Mouse (Mus musculus) urinary bladder, postnatal 14 days (tissue): ENCODE measurements at regions not wholly inside any gene's neighbourhood (a gene's known extent, or its start where the extent isn't known, plus 50 kb on each side); places are given as distances from the start of the nearest gene placed in this dataset.
A peak's percentile ranks its signal among the peaks of the same experiment; 100 is the strongest.

Experiments used
- DNase-seq: peaks from one replicate; pipeline ENCODE4 v3.0.0; 2021; ENCODE audit warnings: low spot score

DNA sequence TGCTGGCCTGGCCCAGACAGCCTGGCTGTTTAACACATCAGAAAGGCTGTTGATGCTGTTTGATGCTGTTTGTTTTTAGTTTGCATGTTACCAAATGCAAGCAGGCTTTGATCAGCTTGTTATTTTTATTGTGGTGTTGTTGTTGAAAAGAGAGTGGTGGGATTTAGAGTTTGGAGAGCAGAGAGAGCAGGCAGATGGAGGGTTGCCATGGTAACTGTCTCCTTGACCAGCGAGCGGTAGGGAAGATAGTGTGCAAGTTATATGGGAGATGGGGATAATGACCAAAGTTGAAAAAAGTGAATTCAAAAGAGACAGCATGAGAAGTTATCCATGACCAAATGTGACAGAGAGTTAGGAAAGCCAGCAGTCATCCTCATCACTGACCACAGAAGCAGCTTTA is 83.3 kb downstream of the Cmc2 start:
- DNase-seq, result no peak

DNA sequence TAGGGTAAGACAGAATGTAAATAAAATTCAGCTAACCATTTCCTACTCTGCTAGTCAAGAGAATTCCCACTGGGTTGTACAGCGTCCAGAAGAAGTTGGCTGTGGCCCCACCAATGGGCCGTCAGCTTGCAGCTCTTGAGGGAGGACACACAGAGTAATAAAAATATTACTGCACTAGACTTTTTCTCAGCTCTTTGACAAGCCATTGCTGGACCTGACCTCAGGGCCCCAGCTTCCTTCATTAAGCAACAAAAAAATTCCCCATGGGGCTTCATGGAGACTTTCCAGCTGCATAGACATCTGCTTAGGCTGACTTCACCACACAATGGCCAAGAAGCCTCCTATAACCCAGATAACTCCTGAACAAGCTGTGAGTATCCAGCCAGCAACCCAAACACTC is 89.1 kb downstream of the Cmc2 start:
- DNase-seq, result peak; percentile 28

- DNase-seq, result no peak
Measured at GRCm38 (mm10) chr8:116829631-116830030, 91.6 kb downstream of the Cmc2 start.

DNA sequence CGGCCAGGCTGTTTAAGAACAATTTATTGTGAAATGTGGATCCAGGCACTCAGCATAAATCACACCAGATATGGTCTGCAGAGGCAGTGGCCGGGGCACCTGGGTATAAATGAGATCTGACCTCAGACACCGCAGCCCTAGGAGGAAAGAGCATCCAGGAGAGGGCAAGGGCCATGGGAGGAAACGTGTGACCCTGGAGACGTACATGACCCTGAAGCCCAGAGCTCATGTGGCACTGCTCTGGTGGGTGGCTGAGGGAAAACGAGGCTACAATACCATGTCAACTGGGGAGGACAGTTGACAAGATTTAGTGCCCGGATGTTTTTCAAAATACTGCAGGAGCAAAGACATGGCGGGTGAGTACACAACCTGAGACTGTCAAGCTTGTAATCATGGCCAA is 93.0 kb downstream of the Cmc2 start:
- no peak for DNase-seq

GRCm38 (mm10) chr8:116827141-116827540 is 94.1 kb downstream of the Cmc2 start:
- DNase-seq, result no peak

DNA sequence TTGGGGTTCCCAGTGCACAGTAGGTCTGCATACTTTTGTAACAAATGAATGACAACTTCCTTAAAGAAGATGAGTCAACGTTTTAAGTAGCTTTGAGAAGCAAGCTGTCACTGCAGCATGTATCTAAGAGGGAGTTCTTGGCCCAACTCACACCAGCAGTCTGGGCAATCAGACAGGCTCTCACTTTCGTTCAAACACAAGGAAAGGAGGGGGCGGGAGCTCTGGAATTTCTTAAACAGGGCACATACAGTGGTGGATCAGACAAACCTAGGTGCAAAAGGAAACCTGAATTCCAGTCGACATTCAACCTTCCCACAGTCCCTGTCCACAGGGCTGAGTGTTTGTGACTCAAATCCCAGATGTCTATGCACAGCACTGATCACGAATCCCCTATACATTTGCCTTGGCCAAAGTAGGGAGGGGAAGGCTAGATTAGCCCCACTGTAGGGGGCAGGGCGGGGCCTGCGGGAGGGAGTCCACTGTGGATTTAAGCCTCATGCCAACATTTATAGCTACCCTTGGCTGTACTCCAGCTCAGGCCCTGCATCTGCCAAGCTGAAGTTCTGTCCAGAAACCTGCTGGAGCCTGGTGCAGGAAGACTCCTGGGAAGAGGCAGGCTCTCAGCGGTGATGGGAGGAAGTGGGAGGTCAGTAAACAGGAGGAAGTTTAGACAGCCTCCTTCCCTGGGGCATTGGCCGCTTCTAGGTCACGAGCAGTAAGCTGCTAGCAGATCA is 81.5 kb upstream of the Cdyl2 start:
- DNase-seq, result peak; percentile 65

DNA sequence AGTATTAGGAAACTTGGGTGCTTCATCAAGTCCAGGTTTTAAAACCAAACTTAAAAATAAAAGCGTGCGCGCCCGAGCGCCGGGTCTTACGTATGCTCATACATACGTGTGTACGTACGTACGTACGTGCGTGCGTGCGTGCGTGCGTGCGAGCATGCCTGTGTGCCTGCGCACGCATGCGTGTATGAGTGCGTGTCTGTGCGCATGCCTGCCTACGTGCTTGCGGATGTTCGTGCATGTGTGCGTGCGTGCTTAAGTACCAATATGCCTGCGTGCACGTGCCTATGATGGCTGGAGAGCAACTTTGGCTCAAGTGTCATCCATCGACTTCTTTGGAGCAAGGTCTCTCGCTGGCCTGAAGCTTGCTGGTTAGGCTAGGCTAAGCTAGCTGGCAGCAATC is 68.5 kb upstream of the Cdyl2 start:
- DNase-seq, result no peak

DNA sequence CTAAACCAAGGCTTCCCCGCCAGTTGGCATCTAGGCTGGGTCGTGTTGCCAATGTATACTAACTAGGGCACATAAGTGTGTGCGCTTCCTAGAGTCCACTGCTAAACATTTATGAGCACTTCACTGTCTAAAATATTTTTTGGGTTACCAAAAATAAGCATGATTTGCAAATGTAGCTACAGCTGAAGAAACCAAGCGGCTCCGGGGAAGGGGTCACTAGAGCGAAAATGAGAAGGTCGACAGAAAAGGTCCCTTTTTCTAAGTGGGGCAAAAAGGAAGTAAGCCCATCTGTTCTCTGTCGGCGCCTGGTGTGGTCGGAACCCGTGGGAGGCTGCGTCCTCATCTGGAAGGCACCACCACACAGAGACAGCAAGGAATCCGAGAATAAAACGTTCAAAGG is 67.8 kb upstream of the Cdyl2 start:
- no peak for DNase-seq

DNA sequence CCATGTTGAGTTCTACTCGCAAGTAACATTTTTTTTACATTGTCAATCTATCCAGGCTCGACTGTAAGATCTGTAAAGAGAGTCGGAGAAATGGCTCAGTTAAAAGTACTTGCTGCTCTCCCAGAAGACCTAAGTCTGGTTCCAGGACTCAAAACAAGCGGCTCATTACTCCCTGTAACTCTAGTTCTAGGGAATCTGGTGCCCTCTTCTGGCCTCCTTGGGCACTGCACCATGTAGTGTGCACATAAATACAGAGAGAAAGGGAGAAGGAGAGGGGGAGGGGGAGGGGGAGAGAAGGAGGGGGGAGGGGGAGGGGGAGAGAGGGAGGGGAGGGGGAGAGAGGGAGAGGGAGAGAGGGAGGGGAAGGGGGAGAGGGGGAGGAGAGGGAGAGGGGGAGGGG is 66.2 kb upstream of the Cdyl2 start:
- no peak for DNase-seq

DNA sequence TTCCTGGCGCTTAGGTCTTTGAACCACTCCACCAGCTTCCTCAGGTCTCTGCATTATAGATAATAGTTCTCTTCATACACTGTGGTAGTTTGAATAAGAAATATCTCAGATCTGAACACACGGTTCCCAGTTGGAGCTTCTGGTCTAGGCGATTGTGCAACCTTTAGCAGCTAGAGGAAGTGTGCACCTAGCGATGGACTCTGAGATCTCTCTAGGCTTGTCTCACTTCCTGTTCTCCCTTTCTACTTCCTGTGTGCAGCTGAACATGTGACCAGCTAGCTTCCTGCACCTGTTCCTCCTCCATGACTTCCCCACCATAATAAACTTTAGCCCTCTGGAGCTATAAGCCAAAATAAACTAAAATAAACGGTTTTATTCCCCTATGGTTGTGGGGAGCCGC is 62.9 kb upstream of the Cdyl2 start:
- no peak for DNase-seq

DNA sequence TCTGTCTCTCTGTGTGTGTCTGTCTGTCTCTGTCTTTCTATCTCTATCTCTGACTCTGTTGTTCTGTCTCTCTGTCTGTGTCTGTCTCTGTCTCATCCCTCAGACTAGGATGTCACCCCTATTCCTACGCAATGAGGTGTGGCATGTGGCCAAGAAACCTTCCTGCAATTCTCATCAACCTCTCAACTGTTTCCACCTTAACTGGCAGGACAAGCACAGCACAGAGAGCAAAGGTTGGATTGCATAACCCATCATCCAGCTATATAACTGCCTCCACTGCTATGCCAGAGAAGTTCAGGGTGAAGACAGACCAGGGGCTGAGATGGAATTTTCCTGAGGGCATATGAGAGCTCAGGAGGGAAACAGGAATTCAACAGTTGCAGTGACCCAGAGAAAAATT is 60.3 kb upstream of the Cdyl2 start:
- DNase-seq, result no peak

DNA sequence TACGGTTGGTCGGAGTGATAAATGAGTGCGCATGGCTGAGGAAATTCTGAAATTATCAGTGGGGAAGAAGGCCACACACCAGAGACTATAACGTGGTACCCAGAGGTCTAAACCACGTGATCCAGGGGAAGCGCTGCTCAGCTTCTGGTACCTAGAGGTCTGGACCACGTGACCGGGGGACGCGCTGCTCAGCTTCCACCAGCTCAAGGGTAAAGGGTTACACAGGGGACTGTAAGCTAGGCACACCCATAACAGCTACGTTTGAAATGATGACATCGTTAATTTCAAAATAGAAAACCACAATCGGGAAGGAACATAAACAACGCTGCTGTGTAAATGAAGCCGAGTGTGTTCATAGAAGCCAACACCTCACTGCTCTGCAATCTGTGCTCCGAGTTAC is 57.5 kb upstream of the Cdyl2 start:
- DNase-seq, result no peak
